Mouse (Mus musculus) brain, embryonic 18.5 days (tissue): ENCODE measurements around the gene Plek2.

Experiments
- DNase-seq: peaks from one replicate; pipeline ENCODE4 v3.0.0-alpha.2; 2012; ENCODE audit warnings: low read depth, low spot score

The Plek2 gene

DNA sequence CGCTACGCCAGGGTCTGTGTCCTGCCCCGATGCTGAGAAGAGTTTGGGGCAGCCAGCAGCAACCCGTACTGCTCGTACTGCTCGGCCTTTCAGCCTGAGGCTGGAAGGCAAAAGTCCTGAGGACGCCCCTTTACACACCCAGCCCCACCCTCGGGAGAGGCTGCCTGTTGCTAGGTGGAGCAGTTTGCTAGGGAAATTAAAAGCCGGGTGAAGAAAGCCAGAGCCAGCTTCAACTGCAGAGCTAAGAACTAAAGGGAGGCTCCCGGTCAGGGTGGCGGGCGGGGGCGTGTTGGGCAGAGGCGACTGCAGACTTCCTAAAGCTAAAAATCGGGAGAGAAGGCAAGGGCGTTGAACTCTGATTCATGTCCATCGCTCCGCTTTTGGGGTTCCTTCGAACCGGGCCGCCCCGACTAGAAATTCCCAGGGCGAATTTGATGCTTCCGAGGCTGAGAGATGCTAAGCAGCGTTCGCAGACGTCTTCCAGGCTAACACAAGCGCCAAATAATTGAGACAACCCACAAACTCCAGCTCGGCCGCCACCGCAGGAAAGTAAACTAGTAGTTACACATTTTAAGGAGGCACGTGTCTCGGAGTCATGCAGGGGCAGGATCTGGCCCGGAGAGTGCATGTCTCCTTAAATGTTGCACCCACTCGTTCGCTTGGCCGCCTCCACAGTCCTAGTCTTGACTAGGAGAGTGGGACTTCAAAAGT lies 5.1 kb upstream of the Plek2 start:
- no peak for DNase-seq

DNA sequence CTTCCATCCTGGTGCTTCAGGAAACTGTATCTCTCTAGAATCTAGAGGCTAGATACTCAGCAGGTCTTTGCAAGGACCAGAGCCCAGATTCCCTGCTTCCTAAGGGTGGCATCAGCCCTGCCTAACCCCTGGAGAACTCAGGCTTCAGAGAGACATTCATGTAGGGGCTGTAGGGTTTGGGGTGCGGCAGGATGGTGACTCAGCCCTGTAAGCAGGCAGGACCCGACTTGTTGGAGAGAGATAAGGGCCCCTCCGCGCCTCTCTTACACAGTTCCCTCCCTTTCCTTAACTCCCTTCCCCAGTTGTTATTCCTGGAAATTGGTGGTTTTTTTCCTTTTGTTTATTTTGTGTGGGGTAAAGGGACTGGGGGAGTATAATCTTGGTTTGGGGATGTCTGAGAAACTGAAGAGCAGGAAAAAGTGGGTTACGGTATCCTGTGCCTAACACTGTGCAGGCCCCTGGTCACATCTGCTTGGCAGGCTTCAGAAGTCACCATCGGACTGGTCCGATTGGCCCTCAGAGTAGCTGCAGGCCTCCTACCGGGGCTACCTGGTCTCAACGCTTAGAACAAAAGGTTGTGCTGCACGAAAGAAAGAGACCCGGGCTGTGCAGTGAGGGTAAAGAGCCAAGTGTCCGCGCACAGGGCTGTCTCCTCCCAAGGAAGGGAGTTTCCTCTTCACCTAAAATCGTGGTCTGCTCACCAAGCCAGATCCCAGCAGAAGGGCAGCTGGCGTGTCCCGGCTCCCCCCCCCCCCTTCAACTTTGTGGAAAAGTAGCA lies 4.1 kb upstream of the Plek2 start:
- DNase-seq: no peak

GRCm38 (mm10) chr12:78908081-78908605 lies 1.4 kb upstream of the Plek2 start:
- no peak for DNase-seq

DNA sequence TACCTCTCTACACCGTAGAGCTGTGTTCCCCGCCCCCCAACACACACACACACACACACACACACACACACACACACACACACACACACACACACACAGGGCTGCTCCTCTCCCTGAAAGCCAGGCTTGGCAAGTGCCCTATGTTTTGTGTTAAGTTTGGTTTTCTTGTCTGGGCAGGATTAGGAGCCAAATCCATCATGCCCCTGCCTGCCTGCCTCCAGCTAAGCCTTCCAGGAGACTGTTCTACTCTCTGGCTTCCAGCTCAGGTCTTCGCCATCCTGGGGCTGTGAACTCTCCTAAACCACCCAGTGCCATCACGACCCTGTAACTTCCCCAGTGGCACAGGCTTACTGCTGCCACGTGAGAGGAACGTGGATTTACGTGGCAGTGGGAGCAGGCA lies 2.3 kb downstream of the Plek2 start:
- DNase-seq: no peak

GRCm38 (mm10) chr12:78903313-78903712 lies 3.5 kb downstream of the Plek2 start:
- no peak for DNase-seq

DNA sequence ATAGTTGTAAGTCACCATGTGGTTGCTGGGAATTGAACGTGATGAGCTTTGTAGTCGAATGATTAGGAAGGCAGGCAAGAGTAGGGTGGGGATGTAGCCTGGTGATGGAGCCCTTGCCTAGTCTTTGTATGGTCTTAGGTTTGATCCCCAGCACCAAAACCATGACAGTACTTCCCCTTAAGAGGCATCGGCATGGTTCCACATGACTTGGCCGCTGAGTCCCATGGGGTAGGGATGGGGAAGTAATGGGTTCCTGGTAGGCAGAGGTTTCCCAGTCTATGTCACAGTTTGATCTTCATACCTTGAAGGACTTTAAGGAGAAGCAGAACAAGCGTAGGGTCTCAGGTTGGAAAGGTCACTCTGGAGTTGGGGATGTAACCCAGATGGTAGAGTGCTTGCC lies 5.3 kb downstream of the Plek2 start:
- DNase-seq: no peak

DNA sequence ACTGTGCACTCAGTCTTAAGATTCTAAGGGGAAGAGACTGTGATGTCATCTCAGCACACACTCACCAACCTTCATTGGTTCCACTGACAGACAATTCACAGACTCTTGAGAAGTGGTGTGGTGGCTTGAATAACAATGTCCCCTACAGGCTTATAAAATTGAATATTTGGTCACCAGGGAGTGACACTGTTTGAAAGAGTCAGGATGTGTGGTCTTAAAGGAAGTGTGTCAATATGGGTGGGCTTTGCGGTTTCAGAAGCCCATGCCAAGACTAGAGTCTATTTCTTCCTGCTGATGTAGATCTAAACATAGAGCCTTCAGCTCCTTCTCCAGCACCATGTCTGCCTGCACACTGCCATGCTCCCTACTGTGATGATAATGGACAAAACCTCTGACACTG lies 8.9 kb downstream of the Plek2 start:
- no peak for DNase-seq

GRCm38 (mm10) chr12:78891149-78891548 lies 15.6 kb downstream of the Plek2 start:
- DNase-seq: no peak

GRCm38 (mm10) chr12:78890062-78890461 lies 16.7 kb downstream of the Plek2 start:
- no peak for DNase-seq

DNA sequence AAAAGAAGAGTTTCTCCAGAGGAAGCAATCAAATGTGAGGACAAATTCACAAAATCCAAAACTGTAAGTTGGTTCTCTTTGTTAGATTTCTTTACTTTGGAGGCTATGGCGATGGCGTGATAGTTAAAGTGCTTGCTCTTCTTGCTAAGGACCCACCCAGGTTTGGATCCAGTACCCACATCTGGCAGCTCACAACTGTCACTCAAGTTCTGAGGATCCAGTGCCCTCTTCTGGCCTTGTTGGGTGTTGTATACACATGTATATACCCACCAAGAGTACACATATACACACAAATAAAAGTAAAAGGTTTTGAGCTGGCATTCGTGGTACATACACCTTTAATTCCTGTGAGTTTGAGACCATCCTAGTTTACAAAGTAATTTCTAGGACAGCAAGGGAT lies 32.2 kb downstream of the Plek2 start:
- DNase-seq: no peak

- DNase-seq: no peak
Measured at GRCm38 (mm10) chr12:78868115-78868514, 38.6 kb downstream of the Plek2 start.

DNA sequence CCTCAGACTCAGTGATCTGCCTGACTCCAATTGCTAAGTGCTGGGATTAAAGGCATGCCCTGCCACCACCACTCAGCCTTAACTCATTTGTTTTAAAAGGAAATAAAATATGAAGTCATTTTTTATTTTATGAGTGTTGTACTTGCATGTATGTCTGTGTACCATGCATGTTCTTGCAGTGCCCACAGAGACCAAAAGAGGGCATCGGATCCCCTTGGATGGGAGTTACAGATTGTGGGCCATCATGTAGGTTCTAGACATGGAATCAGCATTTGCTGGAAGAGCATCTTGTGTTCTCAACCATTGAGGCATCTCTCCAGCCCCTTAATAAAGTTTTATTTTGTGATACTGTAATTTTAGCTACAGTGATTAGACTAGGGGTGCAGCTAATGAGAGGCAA lies 41.3 kb downstream of the Plek2 start:
- no peak for DNase-seq

DNA sequence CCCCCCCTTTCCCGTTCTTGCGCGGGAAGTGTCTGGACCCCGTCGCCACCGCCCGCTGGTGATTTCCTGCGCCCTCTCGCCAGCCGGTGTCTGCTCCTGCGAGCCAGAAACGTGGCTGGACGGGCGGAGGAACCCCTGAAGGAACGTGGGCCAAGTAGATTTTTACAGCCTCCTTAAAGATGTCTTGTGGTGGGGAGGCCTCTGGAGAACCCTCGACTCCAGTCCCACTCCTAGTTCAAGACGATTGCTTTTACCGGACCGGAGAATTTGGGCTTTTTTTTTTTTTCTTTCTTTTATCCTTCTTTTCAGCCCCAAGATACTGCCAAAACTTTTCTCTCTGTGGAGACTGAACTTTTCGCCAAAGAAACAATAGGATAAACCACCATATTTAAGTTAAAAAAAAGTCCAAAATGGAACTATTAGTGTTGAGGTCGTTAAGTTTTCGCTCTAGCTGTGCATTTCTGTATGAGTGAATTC lies 44.5 kb downstream of the Plek2 start:
- no peak for DNase-seq

GRCm38 (mm10) chr12:78861496-78862253 lies 45.1 kb downstream of the Plek2 start, which contains the start of the genes Atp6v1d and Eif2s1:
TSS of gene Atp6v1d (minus strand) at chr12:78861638.
TSS of gene Eif2s1 (plus strand) at chr12:78861819.
- peak; percentile 99 for DNase-seq

DNA sequence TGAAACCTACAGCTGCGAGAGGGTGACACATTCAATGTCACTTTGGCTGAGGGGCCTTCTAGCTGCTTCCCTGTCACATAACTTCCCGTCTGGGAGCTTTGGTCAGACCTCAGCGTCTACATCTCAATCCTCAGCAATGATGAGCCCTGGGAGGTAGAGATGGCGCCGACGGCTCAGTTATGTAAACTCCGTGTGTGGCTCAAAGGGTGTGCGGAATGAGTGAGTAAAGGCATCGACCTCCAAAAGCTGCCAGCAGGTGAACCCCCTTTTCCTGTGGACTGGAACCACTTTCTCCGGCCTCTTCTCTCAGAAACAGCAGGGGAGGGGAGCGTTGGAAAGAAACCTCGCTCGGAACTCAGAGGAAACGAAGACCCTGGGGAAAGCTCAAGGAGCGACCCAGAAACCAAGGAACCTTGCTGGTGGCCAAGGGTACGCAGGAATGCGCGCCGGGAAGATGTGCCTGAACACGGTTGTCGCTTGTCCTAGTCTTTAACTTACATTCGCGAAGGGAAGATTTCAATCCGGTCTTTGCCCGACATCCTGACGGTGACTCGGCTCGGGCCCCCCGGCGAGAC lies 45.8 kb downstream of the Plek2 start:
- no peak for DNase-seq

DNA sequence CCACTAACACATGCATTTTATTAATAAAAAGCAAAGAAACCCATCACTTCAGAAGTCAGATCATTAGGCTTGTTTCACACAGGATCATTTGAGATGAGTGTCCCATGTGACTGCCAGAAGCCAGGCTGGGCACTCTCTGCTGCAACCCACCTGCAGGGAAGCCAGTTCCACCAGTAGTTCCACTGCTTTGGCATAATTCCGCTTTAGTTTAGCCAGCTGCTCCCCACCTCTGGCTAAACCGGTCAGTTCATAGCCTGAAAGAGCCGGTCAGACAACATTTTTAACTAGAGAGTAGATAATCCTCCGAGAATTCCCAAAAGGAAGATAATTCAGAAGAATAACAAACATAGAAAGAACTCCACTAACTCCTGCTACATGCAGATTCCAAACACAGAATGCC lies 58.5 kb downstream of the Plek2 start:
- no peak for DNase-seq

- no peak for DNase-seq
Measured at GRCm38 (mm10) chr12:78842429-78842828, 64.3 kb downstream of the Plek2 start.

GRCm38 (mm10) chr12:78839906-78840305 lies 66.9 kb downstream of the Plek2 start:
- no peak for DNase-seq
